Mouse (Mus musculus): ENCODE data around the gene Pced1b. TPM values are rescaled to one million over a fixed set of nuclear protein-coding genes. Genes with fewer than 3 reads are reported as not detected.
"Not testable (repeated sequence)": the region's sequence is repeated elsewhere in the genome, so short reads cannot be mapped to it uniquely, and the experiment has no call there.

The Pced1b gene
- polyA plus RNA-seq (2015; fragmentation: Nextera tagmentation; extraction: Ambion mirVana): 6.0 and 6.3 TPM in 2 replicates

GRCm38 (mm10) chr15:97246911-97247790 lies at the start of gene Pced1b, which contains the start of gene Amigo2:
Gene Pced1b, plus strand, starts transcription at chr15:97247107.
Gene Amigo2, minus strand, starts transcription at chr15:97247287.
- Histone ChIP-seq H3K4me1 (ENCODE audit: insufficient read depth, low read length) (peaks cover 11% of the 10 kb centered on the region; the same call in 1 of the 2 replicates), H3K27ac (ENCODE audit: low read length) (peak within 1 kb of the TSS; percentile 94), H3K36me3 (ENCODE audit: insufficient read depth, low read length) (peaks cover 6% of the 10 kb centered on the region; the same call in 1 of the 2 replicates), H3K27me3 (ENCODE audit: insufficient read depth, low read length) (no peaks in the 10 kb centered on the region), H3K4me3 (ENCODE audit: low read length) (peak within 1 kb of the TSS; percentile 82), H3K9ac (replicated peaks; ENCODE audit: low read length) (peak within 1 kb of the TSS; percentile 95), H3K4me2 (replicated peaks; ENCODE audit: low read depth, low read length) (peak within 1 kb of the TSS; percentile 86), H3K9me3 (ENCODE audit: low read length) (no peaks in the 10 kb centered on the region)
- ATAC-seq (ENCODE audit: low FRiP score, low TSS enrichment): peak; percentile 92
- under 1% methylated on average over 54 of the region's 125 CpGs for WGBS

GRCm38 (mm10) chr15:97204889-97205288 lies 42.0 kb upstream of the Pced1b start:
- H3K4me1 ChIP-seq (ENCODE audit: insufficient read depth, low read length): no peaks in the 10 kb centered on the region
- WGBS: 78% methylated on average over 3 of the region's 3 CpGs
- H3K27me3 ChIP-seq (ENCODE audit: insufficient read depth, low read length): no peaks in the 10 kb centered on the region
- no peak overlapping the region for H3K9ac ChIP-seq (replicated peaks; ENCODE audit: low read length)
- H3K4me2 ChIP-seq (replicated peaks; ENCODE audit: low read depth, low read length): no peak overlapping the region
- H3K9me3 ChIP-seq (ENCODE audit: low read length): no peaks in the 10 kb centered on the region
- no peak overlapping the region for H3K4me3 ChIP-seq (ENCODE audit: low read length)
- ATAC-seq (ENCODE audit: low FRiP score, low TSS enrichment): no peak
- no peak overlapping the region for H3K27ac ChIP-seq (ENCODE audit: low read length)
- no peaks in the 10 kb centered on the region for H3K36me3 ChIP-seq (ENCODE audit: insufficient read depth, low read length)

- H3K27ac ChIP-seq (ENCODE audit: low read length): no peak overlapping the region
- H3K9me3 ChIP-seq (ENCODE audit: low read length): no peaks in the 10 kb centered on the region
- WGBS: 89% methylated on average over 10 of the region's 10 CpGs
- no peak for ATAC-seq (ENCODE audit: low FRiP score, low TSS enrichment)
- H3K4me1 ChIP-seq (ENCODE audit: insufficient read depth, low read length): no peaks in the 10 kb centered on the region
- no peak overlapping the region for H3K4me2 ChIP-seq (replicated peaks; ENCODE audit: low read depth, low read length)
- no peaks in the 10 kb centered on the region for H3K36me3 ChIP-seq (ENCODE audit: insufficient read depth, low read length)
- H3K9ac ChIP-seq (replicated peaks; ENCODE audit: low read length): no peak overlapping the region
- no peak overlapping the region for H3K4me3 ChIP-seq (ENCODE audit: low read length)
- no peaks in the 10 kb centered on the region for H3K27me3 ChIP-seq (ENCODE audit: insufficient read depth, low read length)
Observed at GRCm38 (mm10) chr15:97205776-97206175, 41.1 kb upstream of the Pced1b start.

- WGBS: 96% methylated on average over 8 of the region's 8 CpGs
- no peak overlapping the region for H3K9ac ChIP-seq (replicated peaks; ENCODE audit: low read length)
- ATAC-seq (ENCODE audit: low FRiP score, low TSS enrichment): no peak
- H3K4me1 ChIP-seq (ENCODE audit: insufficient read depth, low read length): no peaks in the 10 kb centered on the region
- no peaks in the 10 kb centered on the region for H3K27me3 ChIP-seq (ENCODE audit: insufficient read depth, low read length)
- H3K4me3 ChIP-seq (ENCODE audit: low read length): no peak overlapping the region
- no peak overlapping the region for H3K27ac ChIP-seq (ENCODE audit: low read length)
- no peaks in the 10 kb centered on the region for H3K36me3 ChIP-seq (ENCODE audit: insufficient read depth, low read length)
- H3K9me3 ChIP-seq (ENCODE audit: low read length): no peaks in the 10 kb centered on the region
- H3K4me2 ChIP-seq (replicated peaks; ENCODE audit: low read depth, low read length): no peak overlapping the region
Observed at GRCm38 (mm10) chr15:97206506-97206905, 40.4 kb upstream of the Pced1b start.

DNA sequence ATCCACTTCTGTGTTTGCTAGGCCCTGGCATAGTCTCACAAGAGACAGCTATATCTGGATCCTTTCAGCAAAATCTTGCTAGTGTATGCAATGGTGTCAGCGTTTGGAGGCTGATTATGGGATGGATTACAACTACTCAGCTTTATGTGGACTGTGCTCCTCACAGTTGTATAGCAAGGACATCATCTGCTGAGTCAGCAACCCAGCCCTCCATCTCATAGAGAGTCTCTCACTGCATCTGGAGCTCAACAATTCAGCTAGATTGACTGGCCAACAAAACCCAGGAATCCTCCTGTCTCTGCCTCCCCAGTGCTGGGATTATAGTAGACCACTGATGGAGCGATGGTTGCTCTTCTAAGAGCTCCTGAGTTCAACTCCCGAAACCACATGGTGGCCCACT lies 37.2 kb upstream of the Pced1b start:
- 82% methylated on average over 3 of the region's 3 CpGs for WGBS
- not testable (repeated sequence) for H3K27me3 ChIP-seq (ENCODE audit: insufficient read depth, low read length); H3K4me3 ChIP-seq (ENCODE audit: low read length); H3K4me1 ChIP-seq (ENCODE audit: insufficient read depth, low read length); ATAC-seq (ENCODE audit: low FRiP score, low TSS enrichment); H3K9ac ChIP-seq (replicated peaks; ENCODE audit: low read length); H3K9me3 ChIP-seq (ENCODE audit: low read length); H3K4me2 ChIP-seq (replicated peaks; ENCODE audit: low read depth, low read length); H3K27ac ChIP-seq (ENCODE audit: low read length); H3K36me3 ChIP-seq (ENCODE audit: insufficient read depth, low read length)

GRCm38 (mm10) chr15:97212501-97213477 lies 34.1 kb upstream of the Pced1b start:
- H3K4me3 ChIP-seq (ENCODE audit: low read length): no peak overlapping the region
- no peak overlapping the region for H3K9ac ChIP-seq (replicated peaks; ENCODE audit: low read length)
- WGBS: 79% methylated on average over 17 of the region's 17 CpGs
- no peaks in the 10 kb centered on the region for H3K9me3 ChIP-seq (ENCODE audit: low read length)
- no peaks in the 10 kb centered on the region for H3K4me1 ChIP-seq (ENCODE audit: insufficient read depth, low read length)
- H3K4me2 ChIP-seq (replicated peaks; ENCODE audit: low read depth, low read length): no peak overlapping the region
- H3K27ac ChIP-seq (ENCODE audit: low read length): no peak overlapping the region
- no peak for ATAC-seq (ENCODE audit: low FRiP score, low TSS enrichment)
- H3K27me3 ChIP-seq (ENCODE audit: insufficient read depth, low read length): no peaks in the 10 kb centered on the region
- no peaks in the 10 kb centered on the region for H3K36me3 ChIP-seq (ENCODE audit: insufficient read depth, low read length)

- WGBS: 97% methylated on average over 5 of the region's 5 CpGs
- ATAC-seq (ENCODE audit: low FRiP score, low TSS enrichment): no peak
- Histone ChIP-seq H3K9ac (replicated peaks; ENCODE audit: low read length) (no peak overlapping the region), H3K36me3 (ENCODE audit: insufficient read depth, low read length) (no peaks in the 10 kb centered on the region), H3K27me3 (ENCODE audit: insufficient read depth, low read length) (no peaks in the 10 kb centered on the region), H3K4me2 (replicated peaks; ENCODE audit: low read depth, low read length) (no peak overlapping the region), H3K9me3 (ENCODE audit: low read length) (no peaks in the 10 kb centered on the region), H3K4me1 (ENCODE audit: insufficient read depth, low read length) (no peaks in the 10 kb centered on the region), H3K4me3 (ENCODE audit: low read length) (no peak overlapping the region), H3K27ac (ENCODE audit: low read length) (no peak overlapping the region)
Observed at GRCm38 (mm10) chr15:97216843-97217242, 30.1 kb upstream of the Pced1b start.

DNA sequence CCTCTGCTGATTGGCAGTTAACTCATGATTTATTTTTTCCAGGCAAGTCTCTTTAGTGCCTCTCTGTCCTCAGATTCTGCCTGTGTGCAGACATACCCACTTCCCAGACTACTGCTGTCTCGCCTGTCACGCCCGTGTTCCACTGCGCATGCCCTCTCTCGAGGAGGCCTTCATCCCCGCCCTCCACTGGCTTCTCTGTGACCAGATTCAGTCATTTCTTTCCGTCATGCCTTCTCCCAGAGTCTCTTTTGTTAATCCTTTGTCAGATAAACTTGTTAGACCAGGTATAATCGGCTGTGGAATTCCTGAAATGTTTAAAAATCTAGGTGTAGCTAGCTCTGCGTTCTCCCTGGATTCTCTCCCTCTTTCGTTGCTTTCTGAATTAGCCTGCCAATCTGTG lies 23.5 kb upstream of the Pced1b start:
- no peaks in the 10 kb centered on the region for H3K36me3 ChIP-seq (ENCODE audit: insufficient read depth, low read length)
- ATAC-seq (ENCODE audit: low FRiP score, low TSS enrichment): no peak
- peaks cover 8% of the 10 kb centered on the region; the same call in 1 of the 2 replicates for H3K4me1 ChIP-seq (ENCODE audit: insufficient read depth, low read length)
- peak overlapping the region; percentile 51; the same call in 1 of the 2 replicates for H3K27ac ChIP-seq (ENCODE audit: low read length)
- H3K9me3 ChIP-seq (ENCODE audit: low read length): peaks cover 5% of the 10 kb centered on the region; the same call in 1 of the 2 replicates
- 46% methylated on average over 10 of the region's 10 CpGs for WGBS
- no peak overlapping the region for H3K9ac ChIP-seq (replicated peaks; ENCODE audit: low read length)
- H3K4me3 ChIP-seq (ENCODE audit: low read length): no peak overlapping the region
- no peaks in the 10 kb centered on the region for H3K27me3 ChIP-seq (ENCODE audit: insufficient read depth, low read length)
- peak overlapping the region; percentile 32 for H3K4me2 ChIP-seq (replicated peaks; ENCODE audit: low read depth, low read length)

DNA sequence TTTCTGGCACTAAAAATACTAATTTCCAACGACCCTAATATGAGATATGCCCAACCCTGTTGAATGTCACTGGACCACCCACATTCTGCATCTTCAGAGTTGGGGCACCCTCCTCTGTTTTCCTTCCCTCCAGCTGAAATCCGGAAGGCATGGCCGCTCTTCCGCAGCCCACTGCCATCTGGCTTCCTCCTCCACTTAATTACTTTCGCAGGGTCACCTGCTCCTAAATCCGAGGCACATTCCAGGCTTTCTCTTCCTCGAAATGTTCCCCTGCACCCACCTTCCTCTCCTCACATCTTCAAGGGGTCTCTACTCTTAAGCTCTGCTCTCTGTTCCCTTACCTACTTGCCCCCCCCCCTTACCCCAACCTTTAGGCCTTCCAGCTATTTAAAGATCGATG lies 22.9 kb upstream of the Pced1b start:
- peak overlapping the region; percentile 32 for H3K4me2 ChIP-seq (replicated peaks; ENCODE audit: low read depth, low read length)
- no peaks in the 10 kb centered on the region for H3K27me3 ChIP-seq (ENCODE audit: insufficient read depth, low read length)
- WGBS: 16% methylated on average over 8 of the region's 8 CpGs
- peak; percentile 59; the same call in 1 of the 2 replicates for ATAC-seq (ENCODE audit: low FRiP score, low TSS enrichment)
- peaks cover 8% of the 10 kb centered on the region; the same call in 1 of the 2 replicates for H3K4me1 ChIP-seq (ENCODE audit: insufficient read depth, low read length)
- H3K9me3 ChIP-seq (ENCODE audit: low read length): peaks cover 5% of the 10 kb centered on the region; the same call in 1 of the 2 replicates
- H3K36me3 ChIP-seq (ENCODE audit: insufficient read depth, low read length): no peaks in the 10 kb centered on the region
- no peak overlapping the region for H3K4me3 ChIP-seq (ENCODE audit: low read length)
- no peak overlapping the region for H3K9ac ChIP-seq (replicated peaks; ENCODE audit: low read length)
- H3K27ac ChIP-seq (ENCODE audit: low read length): peak overlapping the region; percentile 0; the same call in 1 of the 2 replicates

Data from kidney, embryonic 16.5 days (tissue).